Mouse (Mus musculus) urinary bladder, adult 2 months (tissue): ENCODE results near the gene Myh6. TPM values are rescaled to one million over a fixed set of nuclear protein-coding genes. Genes with fewer than 3 reads are reported as not detected.

ENCODE experiments used
- DNase-seq: peaks from one replicate; pipeline ENCODE4 v3.0.0; 2022; ENCODE audit warnings: low spot score
- polyA plus RNA-seq: library from polyadenylated mRNA; depleted of rRNA; stranded (reverse); fragments of >200 nt; gene quantifications from 2 replicates; pipeline ENCODE4 v1.2.3, GENCODE M21; 2012; rRNA removed

The Myh6 gene
- polyA plus RNA-seq, 1 experiment = 0.22 TPM

GRCm38 (mm10) chr14:54892200-54892599 is 74.5 kb downstream of the Myh6 start, which contains the start of gene Pabpn1:
Pabpn1 (plus strand) TSS chr14:54892500.
- no peak for DNase-seq

Other genes starting within 250 kb of the Myh6 start
- gene Slc7a8, start 185.0 kb downstream of the Myh6 start, polyA plus RNA-seq = 20.0 and 27.4 TPM in 2 replicates
- 0.06 and 0.08 TPM in 2 replicates for gene Rnf212b, start 152.8 kb downstream of the Myh6 start, polyA plus RNA-seq
- 5.0 and 6.4 TPM in 2 replicates for gene Homez, start 96.0 kb downstream of the Myh6 start, polyA plus RNA-seq
- 9.4 and 13.5 TPM in 2 replicates for gene Ppp1r3e, start 89.4 kb downstream of the Myh6 start, polyA plus RNA-seq
- 63.7 and 76.7 TPM in 2 replicates for gene Bcl2l2, start 83.5 kb downstream of the Myh6 start, polyA plus RNA-seq
- gene Gm20521, start 83.5 kb downstream of the Myh6 start, polyA plus RNA-seq = 0.28 and 0.40 TPM in 2 replicates
- 278 and 430 TPM in 2 replicates for gene Pabpn1, start 74.4 kb downstream of the Myh6 start, polyA plus RNA-seq
- 102 and 148 TPM in 2 replicates for gene Slc22a17, start 53.8 kb downstream of the Myh6 start, polyA plus RNA-seq
- 46.6 and 52.9 TPM in 2 replicates for gene Efs, start 40.8 kb downstream of the Myh6 start, polyA plus RNA-seq
- 0.07 and 0.09 TPM in 2 replicates for gene Il25, start 34.2 kb downstream of the Myh6 start, polyA plus RNA-seq
- gene Cmtm5, start 30.7 kb downstream of the Myh6 start, polyA plus RNA-seq = 4.2 and 5.1 TPM in 2 replicates
- gene Gm17428, start 10.0 kb upstream of the Myh6 start, polyA plus RNA-seq = not detected in 2 replicates
- gene Myh7, start 27.7 kb upstream of the Myh6 start, polyA plus RNA-seq = 0.26 and 0.47 TPM in 2 replicates
- 53.7 and 65.8 TPM in 2 replicates for gene Ngdn, start 48.5 kb upstream of the Myh6 start, polyA plus RNA-seq
- gene Zfhx2, start 125.4 kb upstream of the Myh6 start, polyA plus RNA-seq = 0.66 and 2.0 TPM in 2 replicates
- gene Thtpa, start 127.9 kb upstream of the Myh6 start, polyA plus RNA-seq = 6.6 and 11.6 TPM in 2 replicates
- 22.5 and 26.6 TPM in 2 replicates for gene Ap1g2, start 139.7 kb upstream of the Myh6 start, polyA plus RNA-seq
- gene Jph4, start 150.0 kb upstream of the Myh6 start, polyA plus RNA-seq = 2.4 and 2.8 TPM in 2 replicates